Mouse (Mus musculus) 3T3-L1 (cell line): ENCODE measurements around the gene Ap2a2.
"Not testable (repeated sequence)": the region's sequence is repeated elsewhere in the genome, so short reads cannot be mapped to it uniquely, and the experiment has no call there.

Experiments
- DNase-seq: peaks from one replicate; pipeline ENCODE4 v3.0.0-alpha.2; 2015; ENCODE audit warnings: low read depth, low spot score

Gene Ap2a2

GRCm38 (mm10) chr7:141593056-141593455 lies 31.1 kb downstream of the Ap2a2 start:
- no peak for DNase-seq

- DNase-seq, result no peak
These were observed 35.0 kb downstream of the Ap2a2 start for GRCm38 (mm10) chr7:141596971-141597370.

DNA sequence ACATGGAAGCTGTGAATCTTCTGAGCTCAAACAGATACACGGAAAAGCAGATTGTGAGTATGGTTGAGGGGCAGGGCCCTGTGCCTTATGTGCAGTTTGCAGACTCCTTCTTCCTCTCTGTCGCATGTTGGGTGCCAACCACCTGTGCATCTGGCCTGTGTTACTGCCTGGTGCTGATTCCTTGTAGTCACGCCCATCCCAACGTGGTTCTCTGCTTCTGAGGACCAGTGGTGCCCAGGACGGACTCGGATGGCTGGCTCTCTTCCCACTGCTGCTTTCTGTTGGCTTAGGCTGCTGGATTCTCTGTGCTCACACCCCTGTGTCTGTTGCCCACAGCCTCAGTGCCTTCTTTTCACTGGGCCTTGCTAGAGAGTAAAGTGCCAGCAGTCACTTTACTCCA lies 35.6 kb downstream of the Ap2a2 start:
- no peak for DNase-seq

GRCm38 (mm10) chr7:141607717-141608116 lies 45.7 kb downstream of the Ap2a2 start:
- peak; percentile 6 for DNase-seq

GRCm38 (mm10) chr7:141609719-141610514 lies 47.9 kb downstream of the Ap2a2 start:
- no peak for DNase-seq

DNA sequence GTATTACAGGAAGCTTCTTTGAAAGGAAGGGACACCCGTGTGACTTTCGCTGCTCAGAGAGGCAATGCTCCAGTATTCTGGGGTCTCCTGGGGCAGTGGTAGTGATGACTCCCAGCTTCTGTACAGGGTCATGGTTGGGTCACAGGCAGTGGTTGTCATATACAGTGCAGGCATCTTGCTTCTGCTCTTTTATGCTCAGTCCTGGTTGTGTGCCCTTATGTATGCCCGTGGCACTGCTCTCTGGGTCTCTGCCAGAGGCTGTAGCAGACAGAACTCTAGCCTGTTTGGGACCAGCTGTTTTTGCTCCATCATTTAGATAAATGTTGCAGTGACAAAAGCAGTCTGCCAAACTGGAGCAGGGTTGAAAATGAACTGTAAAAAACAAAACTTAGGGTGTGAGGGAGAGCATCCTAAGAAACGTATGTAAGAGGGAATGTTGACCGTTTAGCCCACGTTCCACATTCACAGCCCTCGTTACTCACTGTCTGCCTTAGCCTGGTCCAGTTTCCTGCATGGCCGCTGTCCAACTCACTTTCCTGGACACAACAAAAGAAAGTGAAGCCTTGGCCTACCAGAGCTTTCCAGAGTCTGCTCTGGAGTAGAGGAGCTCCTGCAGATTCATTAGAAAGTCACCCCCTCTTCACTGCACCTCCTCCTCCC lies 49.9 kb downstream of the Ap2a2 start:
- DNase-seq, result no peak

- DNase-seq, result no peak
These were observed 50.4 kb downstream of the Ap2a2 start for GRCm38 (mm10) chr7:141612371-141612760.

GRCm38 (mm10) chr7:141612791-141613190 lies 50.8 kb downstream of the Ap2a2 start:
- no peak for DNase-seq

DNA sequence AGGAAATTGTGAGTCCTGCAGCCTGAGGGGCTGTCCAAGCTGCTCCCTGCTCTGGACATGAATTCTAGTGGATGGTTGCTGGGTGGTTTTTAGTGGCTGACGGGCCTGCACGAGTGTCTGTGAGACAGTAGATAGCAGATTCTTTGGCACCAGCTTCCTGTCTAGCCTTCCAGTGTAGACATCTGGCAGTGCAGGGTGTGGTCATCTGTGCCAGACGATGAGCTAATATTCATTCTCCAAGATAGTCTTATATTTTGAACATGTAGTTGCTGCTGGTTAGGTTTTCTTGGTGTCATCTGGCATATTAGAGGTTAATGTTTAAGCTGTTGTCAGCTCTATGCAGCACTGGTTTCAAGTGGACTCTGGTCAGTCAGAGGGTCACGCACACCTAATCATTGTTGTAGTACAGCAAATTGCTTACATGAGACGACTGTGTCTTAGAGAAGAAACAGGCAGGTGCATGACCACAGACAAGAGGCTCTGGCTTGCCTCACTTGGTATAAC lies 52.4 kb downstream of the Ap2a2 start:
- peak; percentile 13 for DNase-seq

GRCm38 (mm10) chr7:141624214-141624613 lies 62.2 kb downstream of the Ap2a2 start:
- DNase-seq, result no peak

- DNase-seq, result no peak
These were observed 63.3 kb downstream of the Ap2a2 start for GRCm38 (mm10) chr7:141625120-141625810.

DNA sequence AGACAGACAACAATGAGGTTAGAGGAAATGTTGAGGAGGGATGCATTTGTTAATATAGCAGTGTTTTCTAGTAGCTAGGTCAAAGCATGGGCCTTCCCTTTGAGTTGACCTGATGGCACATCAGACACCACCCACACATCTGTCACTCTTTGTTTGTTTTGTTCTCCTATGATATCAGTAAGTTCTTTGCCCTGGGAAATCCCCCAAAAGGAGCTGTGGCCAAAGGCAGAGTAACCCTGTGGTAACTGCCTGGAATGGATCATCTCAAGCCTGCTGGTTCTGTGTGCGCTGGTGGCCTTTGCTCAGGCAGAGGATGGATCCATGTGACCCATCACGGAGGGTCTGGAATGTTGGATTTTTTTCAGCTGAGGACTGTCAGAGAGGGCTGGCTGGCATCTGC lies 66.0 kb downstream of the Ap2a2 start:
- no peak for DNase-seq

DNA sequence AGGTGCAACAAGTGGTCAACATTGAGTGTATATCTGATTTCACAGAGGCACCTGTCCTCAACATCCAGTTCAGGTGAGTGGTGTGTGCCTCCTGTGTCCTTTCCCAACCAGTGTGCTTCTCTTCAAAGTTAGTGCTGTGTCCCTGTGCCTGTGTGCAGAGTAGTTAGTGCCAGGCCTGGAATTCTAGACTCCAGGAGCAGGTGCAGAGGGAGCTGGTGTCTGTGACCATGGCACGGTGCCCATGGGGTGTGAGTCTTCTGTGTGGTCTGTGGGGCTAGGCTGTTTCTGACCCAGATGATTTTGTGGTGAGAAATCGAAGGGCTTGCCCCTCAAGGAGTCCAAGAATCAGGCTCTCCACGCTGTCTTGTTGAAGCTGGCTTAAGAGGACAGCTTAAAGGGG lies 67.3 kb downstream of the Ap2a2 start:
- DNase-seq, result no peak

- not testable (repeated sequence) for DNase-seq
These were observed 76.1 kb downstream of the Ap2a2 start for GRCm38 (mm10) chr7:141638077-141638476.

DNA sequence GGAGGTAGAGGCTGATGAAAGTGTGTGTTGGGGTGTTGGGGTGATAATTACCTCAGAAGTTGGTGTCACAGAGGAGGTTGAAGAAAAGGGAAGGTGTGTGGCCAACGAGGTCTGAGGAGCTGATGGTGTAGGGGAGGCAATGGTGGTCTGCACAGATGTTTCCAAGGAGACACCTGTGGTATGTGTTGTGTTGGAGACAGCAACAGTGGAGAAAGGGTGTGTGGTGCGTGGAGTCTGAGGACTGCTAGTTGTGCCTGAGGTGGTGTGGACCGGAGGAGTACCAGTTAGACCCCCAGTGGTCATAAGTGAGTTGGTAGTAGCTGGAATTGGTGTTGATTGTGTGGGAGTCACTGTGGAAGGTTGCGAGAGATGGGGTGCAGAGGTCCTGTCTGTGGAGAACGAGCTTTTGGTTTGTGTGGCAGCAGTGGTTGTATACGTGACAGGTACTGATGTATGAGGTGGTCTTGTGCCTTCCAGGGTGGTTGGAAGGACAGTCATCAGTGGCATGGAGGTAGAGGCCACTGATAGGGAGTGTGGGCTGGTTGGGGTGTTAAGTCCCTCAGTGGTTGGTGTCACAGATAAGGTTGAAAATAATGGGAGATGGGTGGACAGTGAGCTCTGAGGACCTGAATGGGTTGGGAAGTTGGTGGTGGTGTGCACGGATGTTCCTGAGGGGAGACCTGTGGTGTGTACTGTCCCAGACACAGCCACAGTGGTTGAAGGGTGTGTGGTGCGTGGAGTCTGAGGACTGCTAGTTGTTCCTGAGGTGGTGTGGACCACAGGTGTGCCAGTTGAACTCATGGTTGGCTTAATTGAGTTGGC lies 76.8 kb downstream of the Ap2a2 start:
- DNase-seq, result peak; percentile 10

- DNase-seq, result not testable (repeated sequence)
These were observed 77.4 kb downstream of the Ap2a2 start for GRCm38 (mm10) chr7:141639335-141639890.

GRCm38 (mm10) chr7:141642375-141642774 lies 80.4 kb downstream of the Ap2a2 start:
- no peak for DNase-seq

DNA sequence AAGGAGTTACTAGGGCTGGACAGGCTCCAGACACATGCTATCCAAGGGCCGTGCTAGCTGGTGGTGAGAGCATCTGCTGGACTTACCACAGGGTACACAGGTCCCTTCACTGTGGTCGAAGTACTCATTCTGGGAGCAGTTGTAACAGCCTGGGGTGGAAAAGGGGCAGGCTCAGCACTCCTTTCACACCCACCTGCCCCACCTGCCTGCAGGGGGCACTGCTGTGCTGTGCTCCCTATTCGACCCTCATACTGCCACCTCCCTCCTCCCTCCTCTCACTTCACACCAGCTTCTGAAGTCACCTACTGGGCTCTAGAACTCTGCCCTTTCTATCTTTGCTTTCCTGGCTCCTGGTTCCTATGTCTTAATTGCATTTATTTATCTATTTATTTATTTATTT lies 81.2 kb downstream of the Ap2a2 start:
- DNase-seq, result peak; percentile 34

GRCm38 (mm10) chr7:141647083-141647482 lies 85.1 kb downstream of the Ap2a2 start:
- DNase-seq, result no peak

DNA sequence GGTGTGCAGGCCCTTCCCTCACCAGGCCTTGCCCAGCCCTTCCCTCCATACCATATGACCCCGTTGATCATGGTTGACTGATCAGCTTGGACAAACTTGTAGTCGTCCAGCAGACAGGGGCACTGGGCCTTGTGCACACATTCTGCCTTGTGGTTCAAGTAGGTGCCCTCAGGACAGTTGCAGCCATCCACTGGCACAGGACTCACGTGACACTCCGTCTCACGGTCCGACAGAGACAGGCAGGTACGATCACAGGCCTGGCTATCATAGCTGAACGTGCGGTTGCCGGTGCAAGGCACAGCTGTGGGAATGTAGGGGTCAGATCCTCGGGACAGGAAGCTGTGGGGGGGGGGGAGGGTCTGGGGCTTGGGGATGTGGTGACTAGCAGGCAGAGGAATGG lies 85.8 kb downstream of the Ap2a2 start:
- no peak for DNase-seq

- no peak for DNase-seq
These were observed 90.2 kb downstream of the Ap2a2 start for GRCm38 (mm10) chr7:141652191-141652590.
